Mouse (Mus musculus): ENCODE data around the gene Agrp. TPM values are rescaled to one million over a fixed set of nuclear protein-coding genes. Genes with fewer than 3 reads are reported as not detected.
A peak's percentile ranks its signal among the peaks of the same experiment; 100 is the strongest.

Agrp gene
- polyA plus RNA-seq, 1 experiment = 0.47 TPM

DNA sequence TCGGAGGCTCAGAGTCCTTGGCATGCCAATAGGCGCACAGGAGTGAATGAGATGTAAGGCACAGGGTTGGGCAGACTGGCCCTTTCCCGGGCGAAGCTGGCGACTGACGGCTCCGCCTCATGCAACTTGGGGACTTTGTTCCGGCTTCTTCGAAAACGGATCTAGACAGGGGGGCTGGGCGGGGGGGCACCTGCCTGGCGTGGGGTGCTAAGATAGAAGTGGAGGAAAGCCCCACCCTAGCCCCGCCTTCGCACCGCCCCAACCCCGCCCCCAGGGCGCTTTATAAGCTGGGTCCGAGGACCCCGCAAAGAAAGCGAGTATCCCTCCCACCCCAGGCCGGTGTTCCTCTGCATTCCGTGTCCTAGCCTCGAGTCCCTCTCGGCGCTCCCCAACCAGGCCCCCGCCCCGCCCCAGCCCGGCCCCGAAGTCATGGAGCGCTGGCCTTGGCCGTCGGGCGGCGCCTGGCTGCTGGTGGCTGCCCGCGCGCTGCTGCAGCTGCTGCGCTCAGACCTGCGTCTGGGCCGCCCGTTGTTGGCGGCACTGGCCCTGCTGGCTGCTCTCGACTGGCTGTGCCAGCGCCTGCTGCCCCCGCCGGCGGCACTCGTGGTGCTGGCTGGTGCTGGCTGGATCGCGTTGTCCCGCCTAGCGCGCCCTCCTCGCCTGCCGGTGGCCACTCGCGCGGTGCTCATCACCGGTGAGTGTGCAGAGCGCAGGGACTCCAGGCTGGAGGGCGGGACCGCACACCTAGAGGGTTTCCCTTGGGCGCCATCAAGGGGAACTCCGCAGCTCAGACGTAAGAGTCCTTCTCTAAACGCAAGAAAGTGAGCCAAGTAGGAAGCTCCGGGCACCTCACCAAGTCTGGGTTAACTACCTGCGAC is 118.5 kb downstream of the Agrp start, which contains the start of gene Hsd11b2:
Gene Hsd11b2 (plus strand): TSS at position 320 of the 878 bp plus-strand sequence.
- Histone ChIP-seq H3K27me3 (ENCODE audit: control insufficient read depth, insufficient read depth, insufficient read length) (no peaks in the 10 kb centered on the region), H3K79me2 (ENCODE audit: control insufficient read depth, insufficient read depth) (no peaks in the 10 kb centered on the region), H3K4me3 (peak within 1 kb of the TSS; percentile 17), H3K4me2 (ENCODE audit: low read depth) (peak within 1 kb of the TSS; percentile 85), H3ac (ENCODE audit: control insufficient read depth, insufficient read length) (peak within 1 kb of the TSS; percentile 3), H3K36me3 (ENCODE audit: control insufficient read depth, insufficient read depth) (peaks cover 4% of the 10 kb centered on the region)
- TF ChIP-seq CEBPB (IDR thresholded peaks at IDR 0.05; ENCODE audit: insufficient read depth, poor library complexity, severe bottlenecking) = no peak
- TF ChIP-seq POLR2A (IDR thresholded peaks at IDR 0.05; ENCODE audit: insufficient read length, low read depth) = peak; percentile 35
- TF ChIP-seq SRF (IDR thresholded peaks at IDR 0.05; ENCODE audit: control insufficient read depth, insufficient read length, low read depth) = no peak
- no peak for TF ChIP-seq REST (IDR thresholded peaks at IDR 0.05; ENCODE audit: insufficient read depth, insufficient read length)
- TF ChIP-seq USF1 (IDR thresholded peaks at IDR 0.05; ENCODE audit: low read depth) = no peak
- TF ChIP-seq MYOG (IDR thresholded peaks at IDR 0.05; ENCODE audit: control insufficient read depth in 1 of 3, insufficient read depth in 1 of 3, insufficient read length in 2 of 3, low read depth in 2 of 3) = peak in 2 of 3 experiments; percentile 85 to 90
- peak in 2 of 3 experiments; percentile 83 to 90 for TF ChIP-seq MYOD1 (IDR thresholded peaks at IDR 0.05; ENCODE audit: control insufficient read depth in 1 of 3, insufficient read length in 2 of 3, low read depth in 2 of 3)
- TF ChIP-seq POLR2AphosphoS2 (IDR thresholded peaks at IDR 0.05; ENCODE audit: insufficient read length, low read depth) = no peak
- TF ChIP-seq MAX (IDR thresholded peaks at IDR 0.05; ENCODE audit: low read depth) = no peak
- TF ChIP-seq TCF3 (IDR thresholded peaks at IDR 0.05; ENCODE audit: insufficient read length, low read depth) = peak; percentile 48
- TF ChIP-seq E2F4 (IDR thresholded peaks at IDR 0.05; ENCODE audit: insufficient read depth) = no peak
- no peak for TF ChIP-seq TCF12 (IDR thresholded peaks at IDR 0.05; ENCODE audit: insufficient read depth, poor library complexity, severe bottlenecking)

DNA sequence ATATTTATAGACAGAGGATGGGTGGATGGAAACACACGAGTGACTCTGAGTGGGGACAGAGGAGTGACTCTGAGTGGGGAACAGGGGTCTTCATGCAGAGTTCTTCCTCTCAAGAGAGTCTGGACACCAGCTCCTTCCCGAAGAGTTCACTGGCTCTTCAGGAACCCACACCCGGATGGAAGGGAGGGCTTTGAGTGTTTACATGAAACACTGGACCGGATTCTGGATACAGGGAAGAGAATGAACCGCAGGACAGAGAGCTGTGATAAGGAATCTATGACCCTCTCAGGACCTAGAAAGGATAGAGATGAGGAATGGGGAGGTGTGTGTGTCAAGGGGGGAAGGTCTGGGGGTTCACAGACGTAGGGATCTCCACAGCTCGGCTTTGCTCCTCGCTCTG is 119.8 kb downstream of the Agrp start:
- no peak for TF ChIP-seq MYOG (IDR thresholded peaks at IDR 0.05; ENCODE audit: control insufficient read depth in 1 of 3, insufficient read depth in 1 of 3, insufficient read length in 2 of 3, low read depth in 2 of 3)
- no peak for TF ChIP-seq TCF12 (IDR thresholded peaks at IDR 0.05; ENCODE audit: insufficient read depth, poor library complexity, severe bottlenecking)
- TF ChIP-seq E2F4 (IDR thresholded peaks at IDR 0.05; ENCODE audit: insufficient read depth) = no peak
- no peak for TF ChIP-seq POLR2A (IDR thresholded peaks at IDR 0.05; ENCODE audit: insufficient read length, low read depth)
- no peak for TF ChIP-seq REST (IDR thresholded peaks at IDR 0.05; ENCODE audit: insufficient read depth, insufficient read length)
- TF ChIP-seq TCF3 (IDR thresholded peaks at IDR 0.05; ENCODE audit: insufficient read length, low read depth) = no peak
- no peak for TF ChIP-seq MAX (IDR thresholded peaks at IDR 0.05; ENCODE audit: low read depth)
- no peak for TF ChIP-seq POLR2AphosphoS2 (IDR thresholded peaks at IDR 0.05; ENCODE audit: insufficient read length, low read depth)
- no peak for TF ChIP-seq MYOD1 (IDR thresholded peaks at IDR 0.05; ENCODE audit: control insufficient read depth in 1 of 3, insufficient read length in 2 of 3, low read depth in 2 of 3)
- TF ChIP-seq SRF (IDR thresholded peaks at IDR 0.05; ENCODE audit: control insufficient read depth, insufficient read length, low read depth) = no peak
- no peak for TF ChIP-seq USF1 (IDR thresholded peaks at IDR 0.05; ENCODE audit: low read depth)
- no peak for TF ChIP-seq CEBPB (IDR thresholded peaks at IDR 0.05; ENCODE audit: insufficient read depth, poor library complexity, severe bottlenecking)
- H3K79me2 ChIP-seq (ENCODE audit: control insufficient read depth, insufficient read depth) = no peaks in the 10 kb centered on the region
- H3K36me3 ChIP-seq (ENCODE audit: control insufficient read depth, insufficient read depth) = no peaks in the 10 kb centered on the region
- H3K27me3 ChIP-seq (ENCODE audit: control insufficient read depth, insufficient read depth, insufficient read length) = no peaks in the 10 kb centered on the region
- H3K4me3 ChIP-seq = no peak overlapping the region
- H3K4me2 ChIP-seq (ENCODE audit: low read depth) = no peak overlapping the region
- H3ac ChIP-seq (ENCODE audit: control insufficient read depth, insufficient read length) = no peak overlapping the region

Other genes with a start within 250 kb of the Agrp start
- gene Kctd19, start 223.9 kb downstream of the Agrp start, polyA plus RNA-seq (2012; fragmentation: generic; extraction: Trizol) = not detected
- not detected for gene Lrrc36, start 223.8 kb downstream of the Agrp start, polyA plus RNA-seq (2012; fragmentation: generic; extraction: Trizol)
- 155 TPM for gene Tppp3, start 165.9 kb downstream of the Agrp start, polyA plus RNA-seq (2012; fragmentation: generic; extraction: Trizol)
- gene Zdhhc1, start 140.5 kb downstream of the Agrp start, polyA plus RNA-seq (2012; fragmentation: generic; extraction: Trizol) = 17.3 TPM
- 0.59 TPM for gene Hsd11b2, start 118.6 kb downstream of the Agrp start, polyA plus RNA-seq (2012; fragmentation: generic; extraction: Trizol)
- gene Atp6v0d1, start 71.3 kb downstream of the Agrp start, polyA plus RNA-seq (2012; fragmentation: generic; extraction: Trizol) = 126 TPM
- gene Ripor1, start 32.1 kb downstream of the Agrp start, polyA plus RNA-seq (2012; fragmentation: generic; extraction: Trizol) = 47.6 TPM
- 17.6 TPM for gene Ctcf, start 825 bp downstream of the Agrp start, polyA plus RNA-seq (2012; fragmentation: generic; extraction: Trizol)
- 0.23 TPM for gene Carmil2, start 48.9 kb upstream of the Agrp start, polyA plus RNA-seq (2012; fragmentation: generic; extraction: Trizol)
- gene Acd, start 63.7 kb upstream of the Agrp start, polyA plus RNA-seq (2012; fragmentation: generic; extraction: Trizol) = 20.4 TPM
- gene Pard6a, start 63.8 kb upstream of the Agrp start, polyA plus RNA-seq (2012; fragmentation: generic; extraction: Trizol) = 32.1 TPM
- gene 4933405L10Rik, start 70.3 kb upstream of the Agrp start, polyA plus RNA-seq (2012; fragmentation: generic; extraction: Trizol) = 0.08 TPM
- 21.6 TPM for gene Enkd1, start 70.8 kb upstream of the Agrp start, polyA plus RNA-seq (2012; fragmentation: generic; extraction: Trizol)
- 5.0 TPM for gene Gfod2, start 121.3 kb upstream of the Agrp start, polyA plus RNA-seq (2012; fragmentation: generic; extraction: Trizol)
- gene Ranbp10, start 190.0 kb upstream of the Agrp start, polyA plus RNA-seq (2012; fragmentation: generic; extraction: Trizol) = 15.6 TPM
- gene Tsnaxip1, start 190.3 kb upstream of the Agrp start, polyA plus RNA-seq (2012; fragmentation: generic; extraction: Trizol) = 0.10 TPM
- 20.4 TPM for gene Cenpt, start 215.9 kb upstream of the Agrp start, polyA plus RNA-seq (2012; fragmentation: generic; extraction: Trizol)
- gene Thap11, start 217.7 kb upstream of the Agrp start, polyA plus RNA-seq (2012; fragmentation: generic; extraction: Trizol) = 49.0 TPM
- gene Nutf2, start 223.2 kb upstream of the Agrp start, polyA plus RNA-seq (2012; fragmentation: generic; extraction: Trizol) = 141 TPM
- 33.2 TPM for gene Edc4, start 243.5 kb upstream of the Agrp start, polyA plus RNA-seq (2012; fragmentation: generic; extraction: Trizol)